Mouse (Mus musculus) granulocyte monocyte progenitor cell, adult 5-6 weeks (primary cell): Measurements from ENCODE around the gene Spast. TPM values are rescaled to one million over a fixed set of nuclear protein-coding genes. Genes with fewer than 3 reads are reported as not detected.
A peak's percentile ranks its signal among the peaks of the same experiment; 100 is the strongest.

Source experiments
- ATAC-seq: replicated peaks from 2 replicates; pipeline ENCODE4 v1.8.0; 2016; ENCODE audit warnings: mild to moderate bottlenecking, moderate TSS enrichment, inconsistent platforms; ENCODE audit not compliant: poor library complexity, severe bottlenecking
- total RNA-seq, 2 experiments: library from RNA; stranded (forward) in 1 of 2; stranded (reverse) in 1 of 2; fragments of 200-712, 200-1000 nt in 1 of 2; fragments of >200 nt in 1 of 2; fragmentation: Nextera tagmentation in 1 of 2; gene quantifications; 2 replicates each; pipeline ENCODE4 v1.2.3; 2014 to 2017

The Spast gene
- total RNA-seq, 2 experiments from 2014 or later: 27.3 to 70.0 TPM

DNA sequence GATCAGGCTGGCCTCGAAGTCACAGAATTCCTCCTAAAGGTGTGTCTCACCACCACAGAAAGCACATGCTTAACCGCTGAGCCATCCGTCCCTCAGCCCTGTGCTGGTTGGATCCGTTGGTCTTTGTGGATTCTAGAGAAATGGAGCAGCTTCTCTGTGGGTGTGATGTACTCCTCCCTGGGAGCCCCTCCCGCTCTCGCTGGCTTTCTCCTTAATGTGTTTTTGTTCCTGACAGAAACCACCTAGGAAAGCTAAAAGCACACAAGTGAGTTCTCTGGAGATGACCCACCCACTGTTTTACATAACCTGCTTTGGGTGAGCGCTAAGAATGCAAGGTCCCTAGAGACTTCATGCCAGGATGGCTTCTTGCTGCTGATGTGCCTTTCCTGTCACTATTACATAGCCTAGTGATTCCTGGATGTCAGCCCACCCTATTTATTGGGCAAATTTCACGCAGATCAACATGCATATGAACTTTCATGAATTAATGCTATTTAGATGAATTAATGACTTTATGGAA lies 78.1 kb downstream of the Spast start:
- ATAC-seq: no peak

DNA sequence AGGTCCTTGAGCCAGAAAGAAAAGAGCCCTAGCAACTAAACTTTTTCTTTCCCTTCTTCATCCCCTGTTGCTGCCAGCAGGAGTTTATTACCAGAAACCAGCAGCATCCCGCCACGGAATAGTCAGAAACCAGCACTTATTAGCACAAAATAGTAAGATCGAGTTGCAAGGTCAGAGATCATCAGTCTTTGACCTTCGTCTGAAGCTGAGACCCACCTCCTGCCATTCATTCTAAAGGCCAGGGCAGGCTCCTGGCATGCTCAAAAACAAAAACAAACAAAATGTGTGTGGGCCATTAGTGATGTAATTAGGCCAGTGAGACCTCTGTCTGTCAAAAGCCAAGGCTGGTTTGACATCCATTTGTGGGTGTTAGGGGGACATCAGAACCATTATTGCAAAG lies 79.4 kb downstream of the Spast start:
- no peak for ATAC-seq

DNA sequence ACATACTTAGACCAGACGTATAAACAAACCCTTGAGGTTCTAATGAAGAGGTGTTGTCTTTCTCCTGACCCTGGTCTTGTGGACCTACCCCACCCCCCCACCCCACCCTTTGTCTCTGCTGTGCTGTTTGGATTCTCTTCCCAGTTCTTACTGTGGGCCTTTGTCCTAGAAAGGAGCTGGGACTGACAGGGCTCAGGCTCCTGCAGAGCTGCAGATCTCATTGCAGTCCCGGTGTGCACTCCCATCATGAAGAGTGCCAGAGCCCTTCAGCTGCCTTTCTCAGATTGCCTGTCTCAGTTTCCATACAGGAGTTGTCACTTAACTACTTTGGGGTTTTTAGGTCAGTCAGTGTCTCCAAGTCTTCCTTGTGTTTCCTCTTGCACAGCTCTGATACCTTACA lies 81.9 kb downstream of the Spast start:
- ATAC-seq: no peak

DNA sequence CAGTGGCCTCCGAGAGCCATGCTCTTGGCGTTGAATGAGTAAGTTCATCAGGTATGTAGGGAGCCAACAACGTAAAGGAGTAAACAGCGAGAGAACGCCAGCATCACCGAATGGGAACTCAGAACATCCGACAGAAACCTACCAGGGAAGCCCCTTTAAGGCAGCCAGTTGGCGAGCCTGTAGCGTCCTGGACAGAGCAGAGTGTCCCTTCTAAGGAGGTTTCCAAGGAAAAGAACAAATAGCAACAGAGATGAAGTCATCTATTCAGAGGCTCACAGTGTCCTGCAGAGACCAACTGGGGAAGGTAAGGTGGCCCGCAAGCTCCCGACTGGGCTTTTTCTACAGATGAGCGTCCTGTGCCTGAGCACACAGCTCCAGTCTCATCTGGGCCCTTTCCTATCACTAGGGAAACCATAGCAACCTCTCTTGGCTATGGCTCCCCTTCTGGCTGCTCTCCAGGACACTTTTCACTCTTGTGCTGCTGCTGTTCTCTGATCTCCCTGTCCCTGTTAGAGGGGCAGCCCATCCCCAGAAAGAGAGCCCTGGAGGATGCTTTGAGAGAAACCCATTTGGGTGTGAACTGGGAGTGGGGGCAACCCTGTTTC lies 85.7 kb downstream of the Spast start:
- no peak for ATAC-seq

DNA sequence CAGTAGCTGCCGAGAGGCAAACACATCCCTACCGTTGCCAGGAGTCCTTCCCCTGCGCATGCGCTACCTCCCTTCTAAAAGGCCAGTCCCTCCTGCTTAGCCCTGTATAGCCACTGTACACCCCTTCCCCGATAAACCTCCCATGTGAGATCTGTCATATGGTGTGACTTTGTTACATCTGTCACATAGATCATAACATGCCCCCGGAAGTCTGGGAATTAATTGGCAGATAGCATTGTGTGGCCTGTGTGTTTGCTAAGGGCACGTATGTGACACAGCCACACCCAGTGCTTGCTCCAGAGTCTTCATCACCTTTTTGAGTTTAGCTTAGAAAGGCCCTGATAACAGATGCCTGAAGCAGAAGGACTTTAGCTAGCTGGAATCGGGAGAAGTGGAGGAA lies 91.3 kb downstream of the Spast start:
- no peak for ATAC-seq

DNA sequence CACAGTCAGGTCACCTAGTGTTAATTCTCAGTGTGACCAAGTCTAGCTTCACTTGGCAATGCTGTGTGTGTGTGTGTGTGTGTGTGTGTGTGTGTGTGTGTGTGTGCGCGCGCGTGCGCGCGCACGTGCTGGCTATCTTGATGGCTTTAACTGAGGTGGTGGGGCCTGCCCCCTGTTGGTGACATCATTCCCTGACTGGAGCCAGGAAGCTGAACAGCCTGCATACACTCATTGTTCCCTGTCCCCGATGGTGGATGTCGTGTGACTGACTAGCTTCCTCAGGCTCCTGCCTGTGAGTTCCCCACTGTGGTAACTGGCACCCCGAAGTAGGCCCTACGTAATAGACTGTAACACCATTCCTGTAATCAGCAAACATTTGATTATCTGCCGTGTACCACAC lies 92.7 kb downstream of the Spast start:
- ATAC-seq: peak; percentile 58

DNA sequence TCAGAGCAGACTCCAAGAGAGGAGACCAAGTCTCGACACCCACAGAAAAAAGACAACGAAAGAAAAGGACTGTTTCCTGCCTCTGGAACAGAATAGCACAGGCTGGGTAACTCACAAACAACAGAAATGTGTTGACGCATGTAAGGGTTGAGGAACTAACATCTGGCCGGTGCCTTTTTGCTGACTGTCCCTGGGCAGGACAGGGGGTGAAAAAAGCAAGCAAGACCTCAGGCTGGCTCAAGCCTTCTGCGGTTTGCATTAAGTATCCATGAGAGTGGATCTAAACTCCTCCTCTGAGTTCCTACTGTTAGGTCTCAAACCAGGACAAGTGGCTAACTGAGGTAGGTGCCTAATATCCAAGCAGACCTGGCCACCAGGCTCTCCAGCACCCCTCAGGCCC lies 93.8 kb downstream of the Spast start:
- ATAC-seq: no peak

DNA sequence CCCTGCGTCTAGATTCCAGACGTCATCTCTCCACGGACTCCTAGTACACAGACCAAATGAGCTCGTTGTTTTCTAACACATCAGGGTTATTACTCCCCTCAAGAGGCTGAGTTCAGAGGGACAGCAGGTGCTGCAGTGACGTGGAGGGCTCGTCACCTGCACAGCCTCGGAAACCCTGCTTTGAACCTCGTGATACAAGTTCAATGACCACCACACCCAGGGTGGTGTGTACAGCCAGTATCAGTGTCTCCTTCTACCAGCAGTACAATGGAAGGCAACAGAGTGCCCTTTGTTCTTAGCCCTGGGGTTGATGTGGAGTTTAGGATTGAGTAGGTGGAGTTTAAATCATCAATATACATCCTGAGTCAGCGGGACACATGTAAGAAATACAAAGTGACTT lies 99.0 kb downstream of the Spast start:
- no peak for ATAC-seq

DNA sequence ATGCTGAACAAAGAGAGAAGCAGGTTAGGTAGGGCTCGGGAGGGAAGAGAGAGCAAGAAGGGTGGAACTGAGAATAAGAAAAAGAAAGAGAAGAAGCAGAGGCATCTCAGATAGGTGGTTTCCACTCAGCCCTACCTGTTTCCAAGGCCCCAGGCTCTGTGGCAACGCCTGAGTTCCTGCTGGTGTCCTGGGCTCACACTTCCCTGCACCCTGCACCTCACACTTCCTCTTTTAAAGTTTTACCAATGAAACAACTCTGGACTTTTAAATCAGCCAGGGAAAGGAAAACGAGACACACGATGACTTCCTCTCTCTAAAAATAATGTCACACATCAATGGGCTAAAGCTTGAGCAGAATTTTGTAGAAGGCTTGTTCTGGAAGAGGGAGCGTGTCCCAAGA lies 101.7 kb downstream of the Spast start:
- ATAC-seq: peak; percentile 100

Other genes starting within 250 kb of the Spast start
- 83.0 and 92.0 TPM in 2 replicates for gene Memo1, start 43.5 kb upstream of the Spast start, total RNA-seq (2014; fragmentation: Nextera tagmentation)
- gene Memo1, start 43.5 kb upstream of the Spast start, total RNA-seq (2017): 97.9 and 115 TPM in 2 replicates
- 207 and 255 TPM in 2 replicates for gene Dpy30, start 15.0 kb upstream of the Spast start, total RNA-seq (2014; fragmentation: Nextera tagmentation)
- 171 and 231 TPM in 2 replicates for gene Dpy30, start 15.0 kb upstream of the Spast start, total RNA-seq (2017)
- gene Slc30a6, start 56.6 kb downstream of the Spast start, total RNA-seq (2014; fragmentation: Nextera tagmentation): 4.5 and 15.7 TPM in 2 replicates
- gene Slc30a6, start 56.6 kb downstream of the Spast start, total RNA-seq (2017): 6.8 and 13.4 TPM in 2 replicates
- 7.8 and 12.3 TPM in 2 replicates for gene Nlrc4, start 120.2 kb downstream of the Spast start, total RNA-seq (2014; fragmentation: Nextera tagmentation)
- 10.3 and 10.4 TPM in 2 replicates for gene Nlrc4, start 120.2 kb downstream of the Spast start, total RNA-seq (2017)
- gene Yipf4, start 150.5 kb downstream of the Spast start, total RNA-seq (2014; fragmentation: Nextera tagmentation): 22.9 and 56.6 TPM in 2 replicates
- 46.2 and 59.6 TPM in 2 replicates for gene Yipf4, start 150.5 kb downstream of the Spast start, total RNA-seq (2017)
- 156 and 191 TPM in 2 replicates for gene Birc6, start 189.3 kb downstream of the Spast start, total RNA-seq (2014; fragmentation: Nextera tagmentation)
- 122 and 145 TPM in 2 replicates for gene Birc6, start 189.3 kb downstream of the Spast start, total RNA-seq (2017)